Mouse (Mus musculus) embryo, embryonic 10 days (tissue): ENCODE results near the gene Rbfox2.

Experiments
- DNase-seq: peaks from one replicate; pipeline ENCODE4 v3.0.0-alpha.2; 2015; ENCODE audit warnings: low spot score

Gene Rbfox2

DNA sequence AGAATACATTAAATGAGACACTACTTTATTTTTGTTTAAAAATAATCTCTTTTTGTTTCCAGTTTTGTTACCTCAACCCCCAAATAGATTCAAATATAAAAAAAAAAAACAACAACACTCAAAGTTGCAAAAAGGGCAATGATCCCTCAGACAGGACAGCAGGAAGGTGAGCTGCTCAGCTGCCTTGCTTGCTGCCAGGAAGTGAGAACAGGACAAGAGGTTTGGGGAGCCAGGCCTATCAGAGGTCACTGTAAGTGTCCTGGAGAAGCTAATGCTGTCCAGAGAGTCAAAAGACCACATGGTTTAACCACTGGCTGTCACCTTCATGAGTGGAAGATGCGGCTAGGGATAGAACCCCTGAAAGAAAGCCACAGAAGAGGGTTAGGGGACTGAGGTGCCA, 161.8 kb downstream of the Rbfox2 start:
- DNase-seq = no peak

- DNase-seq = no peak
Measured at GRCm38 (mm10) chr15:77142787-77143186, 164.0 kb downstream of the Rbfox2 start.

DNA sequence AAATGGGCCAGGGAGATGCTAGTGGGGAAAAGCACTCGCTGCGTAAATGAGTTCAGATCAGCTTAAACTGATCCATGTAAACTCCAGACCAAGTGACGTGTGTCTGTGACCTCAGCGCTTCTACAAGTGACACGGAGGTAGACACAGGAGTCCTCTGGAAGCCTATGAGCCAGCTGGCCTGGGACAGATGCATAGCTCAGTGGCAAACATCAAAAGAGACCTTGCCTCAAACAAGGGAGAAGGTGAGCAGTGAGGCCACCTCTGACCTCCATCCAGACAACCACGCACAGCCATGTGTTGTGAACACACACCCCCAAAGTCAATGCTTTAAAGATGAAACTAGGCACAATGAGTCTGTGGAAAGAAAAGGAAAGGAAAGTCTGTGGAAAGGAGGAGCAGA, 164.5 kb downstream of the Rbfox2 start:
- no peak for DNase-seq

- DNase-seq = no peak
Measured at GRCm38 (mm10) chr15:77141711-77142110, 165.1 kb downstream of the Rbfox2 start.

DNA sequence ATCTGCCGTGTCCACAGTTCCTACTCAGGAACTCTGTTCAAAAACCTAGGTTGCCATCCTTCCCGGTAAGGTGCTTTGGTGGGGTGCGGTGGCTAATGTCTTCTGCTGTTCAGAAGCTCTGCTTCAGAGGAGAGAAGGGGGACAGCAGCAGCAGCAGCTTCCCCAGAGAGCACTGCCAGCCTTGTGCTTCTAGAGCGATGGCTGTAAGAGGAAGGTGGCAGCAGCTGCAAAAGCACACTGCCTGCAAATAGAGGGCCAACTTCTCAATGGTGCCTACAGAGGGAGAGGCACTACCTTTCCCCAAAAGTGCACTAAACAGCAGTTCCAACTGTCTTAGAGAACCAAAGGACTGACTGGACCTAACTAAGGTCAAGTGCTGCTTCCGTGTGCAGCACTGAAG, 168.5 kb downstream of the Rbfox2 start:
- DNase-seq = no peak

- DNase-seq = no peak
Measured at GRCm38 (mm10) chr15:77134483-77134882, 172.3 kb downstream of the Rbfox2 start.

- no peak for DNase-seq
Measured at GRCm38 (mm10) chr15:77129154-77129553, 177.7 kb downstream of the Rbfox2 start.

- DNase-seq = no peak
Measured at GRCm38 (mm10) chr15:77127737-77128136, 179.1 kb downstream of the Rbfox2 start.

DNA sequence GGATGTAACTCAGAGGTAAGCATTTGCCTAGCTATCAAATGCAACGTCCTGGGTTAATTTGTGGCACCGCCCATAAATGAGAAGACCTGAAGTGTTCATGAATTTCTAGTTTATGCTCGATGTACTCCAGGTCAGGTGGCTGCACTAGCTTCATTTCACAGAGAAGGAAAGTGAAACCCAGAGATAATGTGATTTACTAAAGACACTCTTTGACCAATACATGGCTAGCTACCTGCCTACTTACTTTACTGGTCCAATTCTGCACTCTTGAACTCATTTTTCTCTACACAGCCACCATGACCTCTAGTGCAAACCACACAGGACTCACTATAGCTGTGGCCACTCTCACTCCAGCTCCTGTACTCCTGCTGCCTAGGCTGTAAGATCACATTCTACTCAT, 180.1 kb downstream of the Rbfox2 start:
- no peak for DNase-seq

DNA sequence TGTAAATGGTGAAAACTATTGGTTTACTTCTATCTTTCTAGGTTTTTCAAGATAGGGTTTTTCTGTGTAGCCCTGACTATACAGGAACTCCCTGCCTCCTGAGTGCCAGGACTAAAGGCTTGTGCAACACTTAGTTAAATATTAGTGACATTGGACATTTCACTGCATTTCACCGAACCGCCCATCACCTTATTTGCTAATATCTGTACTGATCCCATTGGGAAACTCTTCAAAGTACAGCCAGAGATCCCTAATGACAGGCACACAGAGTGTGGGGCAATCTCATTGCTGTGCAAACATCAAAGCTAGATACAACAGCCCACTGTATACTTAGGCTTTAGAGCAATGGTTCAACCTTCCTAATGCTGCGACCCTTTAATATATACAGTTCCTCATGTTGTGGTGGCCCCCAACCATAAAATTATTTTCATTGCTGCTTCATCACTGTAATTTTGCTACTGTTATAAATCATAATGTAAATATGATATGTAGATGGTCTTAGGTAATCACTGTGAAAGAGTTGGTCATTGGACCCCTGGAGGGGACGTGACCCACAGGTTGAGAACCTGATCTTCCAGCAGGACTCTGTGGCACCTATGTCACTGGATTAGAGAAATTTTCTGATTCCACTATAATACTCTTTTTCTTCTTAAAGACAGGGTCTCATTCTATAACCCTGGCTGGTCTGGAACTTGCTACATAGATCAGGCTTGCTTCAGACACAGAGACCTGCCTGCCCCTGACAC, 182.3 kb downstream of the Rbfox2 start:
- no peak for DNase-seq

DNA sequence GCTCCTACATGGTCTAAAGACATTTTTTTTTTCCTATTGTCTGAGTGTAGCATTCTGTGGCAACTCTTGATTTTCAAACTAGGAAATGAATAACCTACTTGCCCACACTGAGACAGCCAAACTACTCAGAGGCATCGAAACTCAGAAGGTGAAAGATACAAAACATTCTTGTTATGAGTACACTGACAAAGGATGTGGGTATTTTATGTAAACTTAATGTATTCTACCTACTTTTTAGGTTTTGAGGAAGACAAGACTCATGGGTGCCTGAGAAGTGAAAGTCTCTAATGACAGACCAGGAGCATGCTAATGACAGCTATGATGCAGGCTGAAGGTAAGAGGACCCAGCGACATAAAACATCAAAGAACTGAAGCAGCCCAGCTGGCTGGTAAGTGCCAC, 184.0 kb downstream of the Rbfox2 start:
- no peak for DNase-seq

DNA sequence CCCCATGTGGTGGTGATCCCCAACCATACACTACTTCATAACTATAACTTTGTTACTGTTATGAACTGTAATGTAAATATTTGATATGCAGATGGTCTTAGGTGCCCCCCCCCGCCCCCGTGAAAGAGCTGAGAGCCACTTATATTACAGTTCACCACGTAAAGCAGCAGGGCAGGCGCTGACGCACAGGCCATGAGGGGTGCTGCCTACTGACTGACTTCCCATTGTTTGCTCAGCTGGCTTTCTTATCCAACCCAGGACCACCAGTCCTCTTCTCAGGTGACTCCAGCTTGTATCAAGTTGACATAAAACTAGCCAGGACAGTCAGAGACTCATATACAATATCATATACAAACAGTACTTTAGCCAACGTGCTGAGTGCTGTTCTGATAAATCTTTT, 184.6 kb downstream of the Rbfox2 start:
- peak; percentile 19 for DNase-seq

DNA sequence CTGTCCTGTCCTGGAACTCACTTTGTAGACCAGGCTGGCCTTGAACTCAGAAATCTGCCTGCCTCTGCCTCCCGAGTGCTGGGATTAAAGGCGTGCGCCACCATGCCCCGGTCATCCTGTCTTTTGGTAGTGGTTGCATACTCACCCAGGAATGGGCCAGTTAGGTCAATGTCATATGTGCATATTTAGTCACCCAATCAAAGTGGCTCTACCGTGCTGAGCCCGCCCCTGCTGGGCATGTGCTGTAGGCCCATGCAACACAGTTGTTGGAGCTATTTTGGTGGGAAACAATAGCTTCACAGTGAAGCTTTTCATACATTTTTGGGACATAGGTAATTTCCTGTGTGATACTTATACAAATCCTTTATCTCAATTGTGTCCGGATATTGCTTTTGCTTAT, 187.1 kb downstream of the Rbfox2 start:
- no peak for DNase-seq

DNA sequence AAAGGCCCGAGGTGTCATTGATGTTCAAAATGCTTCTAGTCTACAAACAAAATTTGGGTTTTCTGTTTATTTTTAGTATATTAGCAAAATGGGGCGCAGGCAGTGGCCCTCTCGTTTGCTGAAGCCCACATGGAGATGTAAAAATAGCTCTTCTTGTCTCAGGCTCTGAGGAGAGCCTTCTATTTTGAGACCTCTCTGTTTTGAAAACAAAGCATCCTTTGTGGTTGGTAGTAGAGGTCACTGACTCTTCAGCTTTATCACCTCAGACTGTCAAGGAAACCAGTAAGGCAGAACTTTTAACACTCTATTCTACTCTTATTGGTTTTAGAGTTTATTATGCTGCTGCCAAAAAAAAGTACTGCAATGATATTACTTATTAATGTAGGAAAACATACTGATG, 189.6 kb downstream of the Rbfox2 start:
- peak; percentile 30 for DNase-seq

DNA sequence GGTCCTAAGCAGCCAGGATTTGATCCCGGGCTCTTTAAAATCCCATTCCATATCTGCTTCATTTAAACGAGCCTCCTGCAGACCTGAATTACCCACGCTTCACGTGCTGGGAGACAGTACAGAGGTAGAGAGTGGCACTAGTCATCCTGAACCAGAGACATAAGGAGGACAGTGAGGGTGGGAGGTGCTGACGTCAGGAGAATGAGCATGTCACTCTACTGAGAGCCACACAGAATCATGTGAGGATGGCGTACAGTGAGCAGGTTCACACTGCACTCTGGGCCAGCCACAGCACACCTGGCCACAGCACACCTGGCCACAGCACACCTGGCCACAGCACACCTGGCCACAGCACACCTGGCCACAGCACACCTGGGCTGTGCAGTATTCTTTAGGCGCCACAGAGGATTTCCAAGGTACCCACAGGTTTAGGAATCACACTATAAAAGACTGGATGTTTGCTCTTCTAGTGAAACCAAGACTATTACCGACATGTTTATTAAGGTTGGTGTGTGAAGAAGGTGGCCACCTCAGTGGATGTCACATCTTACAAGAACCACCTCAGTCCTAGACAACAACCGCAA, 190.6 kb downstream of the Rbfox2 start:
- no peak for DNase-seq

GRCm38 (mm10) chr15:77115456-77115855, 191.3 kb downstream of the Rbfox2 start:
- no peak for DNase-seq

DNA sequence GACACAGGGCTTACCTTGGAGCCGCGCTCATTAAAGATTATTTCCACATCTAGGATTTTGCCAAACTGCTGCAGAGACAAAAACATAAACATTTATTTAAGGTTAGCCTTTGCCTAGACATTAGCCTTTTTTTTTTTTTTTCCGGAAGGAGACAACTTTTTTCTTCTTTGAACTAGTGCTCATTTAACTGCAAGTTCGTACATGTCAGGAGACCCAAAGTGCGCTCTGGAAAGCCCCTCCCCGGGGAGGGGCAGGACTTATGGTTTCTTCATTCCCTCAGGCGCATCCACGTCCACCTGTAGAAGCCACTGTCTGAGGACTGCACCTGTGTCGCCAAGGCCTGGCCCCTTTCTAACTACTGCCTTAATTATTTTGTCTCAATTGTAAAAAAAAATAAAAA, 193.2 kb downstream of the Rbfox2 start:
- no peak for DNase-seq

GRCm38 (mm10) chr15:77112378-77112777, 194.4 kb downstream of the Rbfox2 start:
- no peak for DNase-seq

DNA sequence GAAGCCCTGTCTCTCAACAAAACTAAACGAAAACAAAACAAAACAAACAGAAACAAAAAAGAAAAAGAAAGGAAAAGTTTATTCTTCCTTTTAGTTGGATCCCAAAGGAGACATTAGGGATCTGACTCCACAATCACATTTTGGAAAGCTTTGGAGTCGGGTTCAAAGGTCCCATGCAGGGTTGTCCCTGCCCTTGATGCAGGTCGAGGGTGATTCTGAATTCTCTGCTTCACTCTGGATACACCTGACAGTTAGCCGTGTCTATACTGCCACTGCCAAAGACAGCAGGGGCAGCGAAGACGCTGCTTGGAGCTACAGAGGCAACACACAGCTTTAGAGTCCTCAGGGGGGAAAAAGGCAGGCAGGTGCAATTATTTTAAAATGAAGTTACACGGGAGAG, 194.9 kb downstream of the Rbfox2 start:
- DNase-seq = no peak

GRCm38 (mm10) chr15:77110452-77110851, 196.4 kb downstream of the Rbfox2 start:
- DNase-seq = no peak

DNA sequence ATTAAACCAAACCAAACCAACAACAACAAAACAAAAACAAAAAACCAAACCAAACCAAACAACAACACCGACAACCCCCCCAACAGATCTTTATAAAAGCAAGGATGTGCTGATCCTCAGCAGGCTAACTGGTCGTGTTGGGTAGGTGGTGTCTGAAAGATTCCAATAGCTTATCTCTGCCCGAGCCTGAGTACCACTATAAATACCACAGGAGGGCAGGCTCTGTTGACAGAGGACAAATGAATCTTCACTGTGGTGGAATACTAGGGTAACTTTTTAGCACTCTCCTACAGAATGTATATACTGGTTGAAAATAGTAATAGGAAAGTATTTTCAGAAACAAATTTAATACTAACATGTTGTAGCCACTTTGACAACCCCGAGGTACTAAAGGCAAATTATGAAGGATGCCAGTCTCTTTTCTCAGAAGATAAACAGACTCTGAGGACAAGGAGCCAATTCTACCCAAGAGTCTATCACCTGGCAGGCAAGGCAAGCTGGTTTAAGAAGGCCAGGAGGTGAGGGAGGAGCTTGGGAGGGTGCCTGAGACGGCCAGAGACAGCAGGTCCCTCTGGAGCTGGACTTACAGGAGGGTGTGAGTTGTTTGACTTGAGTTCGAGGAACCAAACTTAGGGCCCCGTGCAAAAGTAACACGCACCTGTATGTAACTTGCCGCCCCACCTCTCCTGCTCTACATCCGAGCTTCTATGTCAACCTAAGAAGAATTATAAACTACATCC, 199.5 kb downstream of the Rbfox2 start:
- DNase-seq = no peak

DNA sequence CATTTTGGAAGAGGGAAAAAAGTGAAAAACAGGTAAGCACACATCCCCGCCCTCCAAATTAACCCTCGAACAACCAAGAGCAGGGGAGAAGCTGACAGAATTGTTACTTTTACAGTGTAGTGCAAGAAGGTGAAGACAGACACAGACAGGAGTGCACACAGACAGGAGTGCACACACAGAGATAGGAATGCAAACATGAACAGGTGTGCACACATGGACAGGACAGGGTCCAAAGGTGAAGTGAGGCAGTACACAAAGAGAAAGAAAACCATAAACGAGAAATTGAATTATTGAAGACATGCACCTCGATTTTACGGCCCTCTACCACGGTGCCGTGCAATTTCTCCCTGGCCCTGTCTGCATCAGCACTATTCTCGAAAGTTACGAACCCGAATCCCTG, 201.5 kb downstream of the Rbfox2 start:
- DNase-seq = no peak
